Mouse (Mus musculus) brain, embryonic 14.5 days (tissue): ENCODE data around the gene Osbpl10. TPM values are rescaled to one million over a fixed set of nuclear protein-coding genes. Genes with fewer than 3 reads are reported as not detected.
"Not testable (repeated sequence)": the region's sequence is repeated elsewhere in the genome, so short reads cannot be mapped to it uniquely, and the experiment has no call there.

Experiments used
- DNase-seq: peaks from one replicate; pipeline ENCODE4 v3.0.0-alpha.2; 2011; ENCODE audit warnings: low read depth
- CTCF ChIP-seq: fragments of 200-500 bp; IDR thresholded peaks from 2 replicates; pipeline ENCODE4 v1.5.1; 2012; ENCODE audit warnings: inconsistent platforms, mild to moderate bottlenecking, moderate library complexity, borderline replicate concordance; ENCODE audit not compliant: insufficient read depth, insufficient read length; ENCODE audit errors: extremely low read depth
- POLR2A ChIP-seq: fragments of 200-500 bp; IDR thresholded peaks from 2 replicates; pipeline ENCODE4 v1.6.1; 2012; ENCODE audit warnings: mild to moderate bottlenecking, inconsistent platforms, borderline replicate concordance; ENCODE audit not compliant: poor library complexity, insufficient read depth, insufficient read length, severe bottlenecking; ENCODE audit errors: extremely low read depth
- polyA plus RNA-seq: library from polyadenylated mRNA; depleted of rRNA; stranded (reverse); fragments of >200 nt; gene quantifications from 2 replicates; pipeline ENCODE4 v1.2.3, GENCODE M21; 2012

Gene Osbpl10
- polyA plus RNA-seq, 1 experiment, result 7.3 TPM

DNA sequence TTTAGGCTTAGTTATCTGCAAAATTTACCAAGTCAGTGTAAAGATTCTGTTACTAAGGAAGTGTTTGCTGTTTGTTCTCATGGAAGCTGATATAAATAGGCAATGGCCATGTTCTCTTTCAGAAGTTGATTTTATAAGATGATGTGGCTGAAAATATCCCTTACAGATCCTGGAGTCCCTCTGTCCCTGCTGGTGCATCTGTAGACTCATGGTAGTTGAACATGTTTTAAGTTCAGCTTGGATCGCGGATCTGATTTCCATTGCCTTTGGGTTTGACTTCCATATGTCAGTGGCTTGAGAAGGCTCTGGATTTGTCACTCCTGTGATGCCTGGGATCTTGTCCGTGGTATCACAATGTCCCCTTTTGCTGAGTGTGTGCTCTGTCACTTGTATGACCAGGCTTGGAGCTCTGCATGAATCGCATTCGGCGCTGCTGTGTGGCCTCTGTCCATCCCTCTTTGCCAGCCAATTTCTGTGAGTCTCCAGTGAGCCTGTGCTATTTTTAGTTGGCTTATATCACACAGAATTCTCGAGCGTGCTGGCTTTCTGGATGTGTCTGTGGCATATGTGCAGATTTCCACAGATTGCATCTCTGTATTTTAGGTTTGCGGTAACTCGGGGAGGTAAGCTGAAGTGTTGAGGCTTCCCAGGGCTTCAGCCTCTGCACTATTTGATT lies 45.5 kb downstream of the Osbpl10 start:
- DNase-seq, result no peak

GRCm38 (mm10) chr9:115029307-115029706 lies 50.9 kb downstream of the Osbpl10 start:
- TF ChIP-seq POLR2A, result no peak
- TF ChIP-seq CTCF, result no peak

More for the DNA sequence above, 45.5 kb downstream of the Osbpl10 start:
- no peak for TF ChIP-seq POLR2A
- TF ChIP-seq CTCF, result no peak

DNA sequence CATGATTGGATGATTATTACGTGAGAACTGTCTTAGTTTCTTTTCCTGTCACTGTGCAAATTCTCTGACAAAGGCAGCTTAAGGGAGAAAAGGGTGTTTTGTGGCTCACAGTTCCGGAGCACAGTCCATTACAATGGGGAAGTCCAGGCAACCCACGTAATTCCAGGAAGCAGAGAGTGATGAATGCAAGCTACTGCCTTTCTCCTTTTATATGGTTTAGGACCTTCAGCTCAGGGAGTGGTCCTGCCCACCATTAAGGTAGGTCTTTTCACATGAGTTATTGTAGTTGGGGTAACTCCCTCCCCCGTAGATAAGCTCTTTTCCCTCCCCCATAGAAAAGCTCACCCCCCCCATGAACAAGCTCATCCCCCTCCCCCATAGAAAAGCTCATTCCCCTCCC lies 52.2 kb downstream of the Osbpl10 start:
- TF ChIP-seq POLR2A (no peak), CTCF (no peak)

More at GRCm38 (mm10) chr9:115029307-115029706, 50.9 kb downstream of the Osbpl10 start:
- peak; percentile 82 for DNase-seq

GRCm38 (mm10) chr9:115031046-115031445 lies 52.7 kb downstream of the Osbpl10 start:
- DNase-seq, result not testable (repeated sequence)

More for the DNA sequence above, 52.2 kb downstream of the Osbpl10 start:
- DNase-seq, result no peak

DNA sequence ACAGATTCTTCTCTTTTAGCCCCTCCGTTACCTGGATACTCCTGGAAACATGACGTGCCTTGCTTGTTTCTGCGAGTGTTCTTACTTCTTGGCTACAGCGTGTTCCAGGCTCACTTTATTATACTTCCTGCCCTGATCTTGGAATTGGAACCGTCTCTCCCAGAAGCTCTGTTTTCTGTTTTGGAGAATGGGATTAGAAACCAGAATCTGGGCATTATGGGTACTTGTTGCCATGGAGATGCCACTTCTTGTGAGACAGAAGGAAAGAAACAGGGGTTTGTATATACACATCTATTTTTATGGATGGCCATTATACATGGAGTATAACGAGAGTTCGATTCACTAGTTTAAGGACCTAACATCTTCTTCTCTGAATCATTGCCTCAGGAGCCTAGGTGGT lies 54.4 kb downstream of the Osbpl10 start:
- no peak for DNase-seq

GRCm38 (mm10) chr9:115034271-115034670 lies 55.9 kb downstream of the Osbpl10 start:
- no peak for DNase-seq
- TF ChIP-seq CTCF (no peak), POLR2A (no peak)

More for the DNA sequence above, 54.4 kb downstream of the Osbpl10 start:
- TF ChIP-seq POLR2A (no peak), CTCF (no peak)

DNA sequence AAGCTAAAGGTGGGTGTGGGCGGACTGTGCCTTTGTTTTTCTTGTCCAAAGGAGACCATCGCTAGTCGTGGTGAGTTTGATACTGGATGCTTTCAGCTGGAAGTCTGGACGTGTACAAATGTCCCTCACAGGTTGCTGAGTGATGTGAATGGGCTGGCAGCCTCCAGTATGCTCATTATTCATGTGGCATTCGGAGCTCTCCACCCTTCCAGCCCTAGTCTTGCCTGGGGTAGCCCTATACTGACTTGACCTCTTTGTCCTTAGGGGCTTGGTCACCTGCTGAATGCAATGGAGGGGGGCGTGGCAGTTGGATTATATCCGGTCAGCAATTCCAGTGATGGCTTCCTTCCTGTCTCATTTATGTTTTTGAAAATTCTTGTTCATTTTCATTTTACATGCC lies 56.4 kb downstream of the Osbpl10 start:
- TF ChIP-seq CTCF, result no peak
- TF ChIP-seq POLR2A, result no peak

GRCm38 (mm10) chr9:115038215-115038614 lies 59.8 kb downstream of the Osbpl10 start:
- TF ChIP-seq POLR2A, result no peak
- TF ChIP-seq CTCF, result no peak
- DNase-seq, result peak; percentile 94

More for the DNA sequence above, 56.4 kb downstream of the Osbpl10 start:
- no peak for DNase-seq

DNA sequence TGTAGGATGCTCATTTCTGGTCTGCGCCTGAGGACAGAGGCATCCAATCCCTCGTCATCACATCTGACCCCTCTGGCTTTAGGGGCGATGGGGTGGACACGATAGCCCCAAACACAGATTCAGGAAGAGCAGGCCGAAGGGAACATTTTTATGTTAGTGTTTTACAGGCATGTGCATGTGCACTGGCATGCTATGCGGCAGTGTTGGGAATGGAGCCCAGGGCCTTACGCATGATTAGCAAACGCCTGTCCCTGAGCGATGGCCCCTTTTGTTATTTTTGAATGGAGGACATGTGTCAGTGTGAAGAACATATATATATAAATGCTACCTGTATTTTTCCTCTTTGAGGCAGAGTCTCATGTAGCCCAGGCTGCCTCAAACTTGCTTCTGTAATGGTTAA lies 60.3 kb downstream of the Osbpl10 start:
- TF ChIP-seq POLR2A (no peak), CTCF (no peak)
- peak; percentile 62 for DNase-seq

GRCm38 (mm10) chr9:115039245-115039644 lies 60.9 kb downstream of the Osbpl10 start:
- peak; percentile 76 for DNase-seq
- TF ChIP-seq POLR2A (no peak), CTCF (no peak)

- no peak for TF ChIP-seq POLR2A
- TF ChIP-seq CTCF, result no peak
- no peak for DNase-seq
These were observed 64.2 kb downstream of the Osbpl10 start for GRCm38 (mm10) chr9:115042571-115042970.

- TF ChIP-seq CTCF (no peak), POLR2A (no peak)
- peak; percentile 71 for DNase-seq
These were observed 64.8 kb downstream of the Osbpl10 start for GRCm38 (mm10) chr9:115042971-115043706.
